Mouse (Mus musculus) retina, embryonic 14.5 days (tissue): ENCODE results near the gene Rnf11.

Experiments used
- DNase-seq: peaks from one replicate; pipeline ENCODE4 v3.0.0-alpha.2; 2015; ENCODE audit warnings: low spot score

Rnf11 gene

GRCm38 (mm10) chr4:109444471-109444870, 40.1 kb downstream of the Rnf11 start:
- no peak for DNase-seq

- no peak for DNase-seq
These were observed 41.9 kb downstream of the Rnf11 start for GRCm38 (mm10) chr4:109442649-109443048.

- no peak for DNase-seq
These were observed 42.4 kb downstream of the Rnf11 start for GRCm38 (mm10) chr4:109442126-109442525.

- DNase-seq: no peak
These were observed 43.5 kb downstream of the Rnf11 start for GRCm38 (mm10) chr4:109441000-109441399.

- DNase-seq: no peak
These were observed 44.1 kb downstream of the Rnf11 start for GRCm38 (mm10) chr4:109440381-109440780.

GRCm38 (mm10) chr4:109439825-109440248, 44.7 kb downstream of the Rnf11 start:
- no peak for DNase-seq

- DNase-seq: no peak
These were observed 45.4 kb downstream of the Rnf11 start for GRCm38 (mm10) chr4:109439101-109439500.

- DNase-seq: peak; percentile 87
These were observed 46.3 kb downstream of the Rnf11 start for GRCm38 (mm10) chr4:109437913-109438878.

GRCm38 (mm10) chr4:109434256-109434655, 50.3 kb downstream of the Rnf11 start:
- no peak for DNase-seq

- no peak for DNase-seq
These were observed 50.9 kb downstream of the Rnf11 start for GRCm38 (mm10) chr4:109433641-109434040.

- no peak for DNase-seq
These were observed 51.7 kb downstream of the Rnf11 start for GRCm38 (mm10) chr4:109432668-109433375.

GRCm38 (mm10) chr4:109430854-109431253, 53.7 kb downstream of the Rnf11 start:
- DNase-seq: peak; percentile 31

- no peak for DNase-seq
These were observed 54.3 kb downstream of the Rnf11 start for GRCm38 (mm10) chr4:109430250-109430649.

GRCm38 (mm10) chr4:109427058-109427457, 57.5 kb downstream of the Rnf11 start:
- DNase-seq: no peak

GRCm38 (mm10) chr4:109423438-109423837, 61.1 kb downstream of the Rnf11 start:
- DNase-seq: no peak

- DNase-seq: no peak
These were observed 62.1 kb downstream of the Rnf11 start for GRCm38 (mm10) chr4:109422436-109422835.

GRCm38 (mm10) chr4:109421608-109422007, 62.9 kb downstream of the Rnf11 start:
- no peak for DNase-seq

GRCm38 (mm10) chr4:109420138-109420795, 64.3 kb downstream of the Rnf11 start:
- peak; percentile 39 for DNase-seq

- DNase-seq: no peak
These were observed 65.0 kb downstream of the Rnf11 start for GRCm38 (mm10) chr4:109419563-109419962.

GRCm38 (mm10) chr4:109419017-109419416, 65.5 kb downstream of the Rnf11 start:
- DNase-seq: no peak

- DNase-seq: no peak
These were observed 66.5 kb downstream of the Rnf11 start for GRCm38 (mm10) chr4:109417998-109418397.

- no peak for DNase-seq
These were observed 72.3 kb downstream of the Rnf11 start for GRCm38 (mm10) chr4:109412233-109412632.
